7 mouse cellular contexts compared by ENCODE assay signal in the genomic region with DNA sequence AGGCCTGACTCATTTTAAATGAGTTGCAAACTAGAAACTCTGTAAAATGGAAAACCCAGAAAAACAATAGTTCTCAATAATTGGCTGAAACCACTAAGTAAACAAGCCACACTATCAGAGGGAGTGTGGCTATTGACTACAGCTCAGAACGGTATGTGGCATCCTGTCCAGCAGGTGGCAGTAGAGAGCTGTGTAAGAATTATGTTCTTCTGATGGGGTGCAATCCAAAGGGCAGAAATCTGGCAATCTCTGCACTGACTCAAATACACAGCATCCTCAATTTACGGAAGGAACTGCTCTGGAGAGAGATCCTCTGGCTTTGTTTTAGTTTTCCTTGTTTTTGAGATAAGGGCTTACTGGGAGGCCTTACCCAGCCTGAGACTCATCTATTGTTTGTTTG. TPM values are rescaled to one million over a fixed set of nuclear protein-coding genes. Genes with fewer than 3 reads are reported as not detected.
A peak's percentile ranks its signal among the peaks of the same experiment; 100 is the strongest.
DNase-seq lines count a peak whose midpoint lies in the region; ATAC-seq lines count a peak whose summit lies in the region.

No protein-coding gene starts in this region.

- H3K36me3 ChIP-seq in midbrain, embryonic 13.5 days, result no peaks in the 10 kb centered on the region

- H3K4me2 ChIP-seq in midbrain, embryonic 13.5 days (replicated peaks), result no peak overlapping the region

- no peaks in the 10 kb centered on the region for H3K27me3 ChIP-seq in midbrain, embryonic 13.5 days

- H3K4me1 ChIP-seq in midbrain, embryonic 13.5 days (replicated peaks), result no peaks in the 10 kb centered on the region

- no peak overlapping the region for H3K27ac ChIP-seq in midbrain, embryonic 13.5 days

- DNase-seq in adipocyte (ENCODE audit: low spot score), result peak; percentile 92
- peak; percentile 84 for DNase-seq in cerebellum, adult 9-11 months
- peak; percentile 87 to 91 for DNase-seq in frontal cortex, postnatal 36 days (ENCODE audit: low spot score in 2 of 2)
- peak; percentile 95 for DNase-seq in induced T-regulatory cell, adult 2 months (ENCODE audit: low read depth)
- peak; percentile 47 to 92 for DNase-seq in left cerebral cortex, adult 9 months (ENCODE audit: low spot score in 2 of 2)
- DNase-seq in spleen, postnatal 10 days (ENCODE audit: low spot score in 2 of 2), result peak; percentile 61 to 86

- 3% methylated on average over 2 of the region's 2 CpGs for WGBS in midbrain, embryonic 13.5 days

- H3K4me3 ChIP-seq in midbrain, embryonic 13.5 days (replicated peaks), result no peak overlapping the region

- no peak overlapping the region for H3K9ac ChIP-seq in midbrain, embryonic 13.5 days (replicated peaks)

- H3K9me3 ChIP-seq in midbrain, embryonic 13.5 days, result no peaks in the 10 kb centered on the region

- peak; percentile 79; the same call in 1 of the 2 replicates for ATAC-seq in midbrain, embryonic 13.5 days

RNA-seq across cellular contexts. Expression of gene Fbxo47, which starts 15.9 kb away (rescaled TPM):
- 0.59 and 0.74 TPM in 2 replicates for polyA plus RNA-seq in midbrain, embryonic 13.5 days (2015; fragmentation: Nextera tagmentation; extraction: Ambion mirVana)

RNA-seq across cellular contexts. Expression of gene B230217C12Rik, which starts 59.2 kb away (rescaled TPM):
- polyA plus RNA-seq in midbrain, embryonic 13.5 days (2015; fragmentation: Nextera tagmentation; extraction: Ambion mirVana), result 23.2 and 24.8 TPM in 2 replicates
